Mouse (Mus musculus) erythroblast, embryonic 14.5 days (primary cell): Measurements from ENCODE around the gene Acod1.

Experiments used
- GATA1 ChIP-seq: IDR thresholded peaks from 2 replicates; pipeline ENCODE4 v1.6.1; 2012; ENCODE audit warnings: low read length, inconsistent platforms, mixed read lengths
- TAL1 ChIP-seq: IDR thresholded peaks from 3 replicates; pipeline ENCODE4 v1.6.1; 2012; ENCODE audit warnings: low read length, inconsistent platforms, mixed read lengths

DNA sequence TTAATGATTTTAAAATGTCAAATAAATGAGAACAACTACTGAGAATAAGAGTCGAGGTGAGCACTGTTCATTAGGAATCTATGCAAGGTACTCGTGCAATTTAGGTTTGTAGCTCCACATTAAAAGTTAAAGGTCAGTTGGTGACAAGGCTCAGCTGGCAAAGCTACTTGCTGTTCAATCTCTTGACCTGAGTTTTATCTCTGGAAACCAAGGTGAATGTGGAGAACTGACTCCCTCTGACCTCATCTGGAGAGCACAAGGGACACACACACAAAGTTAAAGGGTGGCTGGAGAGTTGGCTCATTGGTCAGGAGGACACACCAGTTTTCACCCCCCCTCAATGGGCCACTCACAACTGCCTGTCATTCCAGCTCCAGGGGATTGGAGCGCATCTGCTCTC is 54.4 kb downstream of the Acod1 start:
- TF ChIP-seq TAL1 (no peak), GATA1 (no peak)
